Mouse (Mus musculus): ENCODE data around the gene Lsr. TPM values are rescaled to one million over a fixed set of nuclear protein-coding genes. Genes with fewer than 3 reads are reported as not detected.

Gene Lsr
- polyA plus RNA-seq, 1 experiment from 2014 or later, result 31.8 TPM

Other genes starting within 250 kb of the Lsr start
- gene Tmem147, start 243.9 kb downstream of the Lsr start, polyA plus RNA-seq (2015; fragmentation: Nextera tagmentation; extraction: Ambion mirVana), result 94.1 and 96.0 TPM in 2 replicates
- gene Gapdhs, start 229.8 kb downstream of the Lsr start, polyA plus RNA-seq (2015; fragmentation: Nextera tagmentation; extraction: Ambion mirVana), result 0.14 TPM in 1 of 2 replicates, not detected in the other
- 0.05 and 0.20 TPM in 2 replicates for gene Sbsn, start 222.0 kb downstream of the Lsr start, polyA plus RNA-seq (2015; fragmentation: Nextera tagmentation; extraction: Ambion mirVana)
- 0.36 and 0.40 TPM in 2 replicates for gene Dmkn, start 209.7 kb downstream of the Lsr start, polyA plus RNA-seq (2015; fragmentation: Nextera tagmentation; extraction: Ambion mirVana)
- 0.22 TPM in 1 of 2 replicates, not detected in the other for gene Krtdap, start 185.6 kb downstream of the Lsr start, polyA plus RNA-seq (2015; fragmentation: Nextera tagmentation; extraction: Ambion mirVana)
- 0.90 and 1.1 TPM in 2 replicates for gene Ffar2, start 149.7 kb downstream of the Lsr start, polyA plus RNA-seq (2015; fragmentation: Nextera tagmentation; extraction: Ambion mirVana)
- gene Ffar3, start 117.3 kb downstream of the Lsr start, polyA plus RNA-seq (2015; fragmentation: Nextera tagmentation; extraction: Ambion mirVana), result not detected in 2 replicates
- not detected in 2 replicates for gene Ffar1, start 111.9 kb downstream of the Lsr start, polyA plus RNA-seq (2015; fragmentation: Nextera tagmentation; extraction: Ambion mirVana)
- 0.74 and 1.4 TPM in 2 replicates for gene Cd22, start 93.1 kb downstream of the Lsr start, polyA plus RNA-seq (2015; fragmentation: Nextera tagmentation; extraction: Ambion mirVana)
- 0.16 and 0.27 TPM in 2 replicates for gene Mag, start 58.6 kb downstream of the Lsr start, polyA plus RNA-seq (2015; fragmentation: Nextera tagmentation; extraction: Ambion mirVana)
- gene Hamp2, start 48.8 kb downstream of the Lsr start, polyA plus RNA-seq (2015; fragmentation: Nextera tagmentation; extraction: Ambion mirVana), result not detected in 2 replicates
- gene Hamp, start 29.4 kb downstream of the Lsr start, polyA plus RNA-seq (2015; fragmentation: Nextera tagmentation; extraction: Ambion mirVana), result 10.4 and 17.5 TPM in 2 replicates
- 7.9 and 9.0 TPM in 2 replicates for gene Usf2, start 16.7 kb downstream of the Lsr start, polyA plus RNA-seq (2015; fragmentation: Nextera tagmentation; extraction: Ambion mirVana)
- 3.2 and 3.8 TPM in 2 replicates for gene Fam187b, start 326 bp upstream of the Lsr start, polyA plus RNA-seq (2015; fragmentation: Nextera tagmentation; extraction: Ambion mirVana)
- gene Fxyd5, start 69.0 kb upstream of the Lsr start, polyA plus RNA-seq (2015; fragmentation: Nextera tagmentation; extraction: Ambion mirVana), result 19.9 and 22.4 TPM in 2 replicates
- 0.15 and 0.65 TPM in 2 replicates for gene Fxyd7, start 78.0 kb upstream of the Lsr start, polyA plus RNA-seq (2015; fragmentation: Nextera tagmentation; extraction: Ambion mirVana)
- gene Fxyd1, start 83.7 kb upstream of the Lsr start, polyA plus RNA-seq (2015; fragmentation: Nextera tagmentation; extraction: Ambion mirVana), result 120 and 130 TPM in 2 replicates
- 0.02 and 0.12 TPM in 2 replicates for gene Lgi4, start 85.9 kb upstream of the Lsr start, polyA plus RNA-seq (2015; fragmentation: Nextera tagmentation; extraction: Ambion mirVana)
- 0.51 and 1.1 TPM in 2 replicates for gene Fxyd3, start 103.2 kb upstream of the Lsr start, polyA plus RNA-seq (2015; fragmentation: Nextera tagmentation; extraction: Ambion mirVana)
- 129 and 145 TPM in 2 replicates for gene Hpn, start 141.8 kb upstream of the Lsr start, polyA plus RNA-seq (2015; fragmentation: Nextera tagmentation; extraction: Ambion mirVana)
- 0.75 and 0.76 TPM in 2 replicates for gene Scn1b, start 153.5 kb upstream of the Lsr start, polyA plus RNA-seq (2015; fragmentation: Nextera tagmentation; extraction: Ambion mirVana)
- gene Gramd1a, start 182.4 kb upstream of the Lsr start, polyA plus RNA-seq (2015; fragmentation: Nextera tagmentation; extraction: Ambion mirVana), result 10.2 and 11.6 TPM in 2 replicates

Measured in liver, embryonic 16.5 days (tissue).